Mouse (Mus musculus) layer of hippocampus, adult 9-11 months (tissue): ENCODE measurements around the gene Cby1.

Experiments used
- DNase-seq: peaks from one replicate; pipeline ENCODE4 v3.0.0; 2022

The Cby1 gene

GRCm38 (mm10) chr15:79681973-79682372 is 23.0 kb downstream of the Cby1 start:
- DNase-seq, result no peak

- DNase-seq, result no peak
Measured at GRCm38 (mm10) chr15:79683146-79683545, 24.1 kb downstream of the Cby1 start.

GRCm38 (mm10) chr15:79683707-79684465 is 24.9 kb downstream of the Cby1 start:
- no peak for DNase-seq

GRCm38 (mm10) chr15:79684616-79685015 is 25.6 kb downstream of the Cby1 start:
- no peak for DNase-seq

GRCm38 (mm10) chr15:79685141-79685641 is 26.2 kb downstream of the Cby1 start:
- no peak for DNase-seq

GRCm38 (mm10) chr15:79686046-79686869 is 27.3 kb downstream of the Cby1 start:
- no peak for DNase-seq

GRCm38 (mm10) chr15:79687175-79687574 is 28.2 kb downstream of the Cby1 start:
- no peak for DNase-seq

- DNase-seq, result peak; percentile 92
Measured at GRCm38 (mm10) chr15:79687646-79688267, 28.8 kb downstream of the Cby1 start, which contains the start of gene Josd1. Gene Josd1, minus strand, starts transcription at chr15:79687919.

- no peak for DNase-seq
Measured at GRCm38 (mm10) chr15:79688268-79688956, 29.4 kb downstream of the Cby1 start.

- DNase-seq, result no peak
Measured at GRCm38 (mm10) chr15:79689662-79690425, 30.8 kb downstream of the Cby1 start.

GRCm38 (mm10) chr15:79690426-79691022 is 31.5 kb downstream of the Cby1 start, which contains the start of gene Gtpbp1:
Gene Gtpbp1, plus strand, starts transcription at chr15:79690845.
- peak; percentile 100 for DNase-seq

GRCm38 (mm10) chr15:79691023-79691508 is 32.1 kb downstream of the Cby1 start:
- DNase-seq, result no peak

- DNase-seq, result no peak
Measured at GRCm38 (mm10) chr15:79692334-79692733, 33.3 kb downstream of the Cby1 start.

GRCm38 (mm10) chr15:79693740-79694139 is 34.7 kb downstream of the Cby1 start:
- DNase-seq, result peak; percentile 44

GRCm38 (mm10) chr15:79694512-79694911 is 35.5 kb downstream of the Cby1 start:
- DNase-seq, result no peak

- DNase-seq, result no peak
Measured at GRCm38 (mm10) chr15:79695516-79695915, 36.5 kb downstream of the Cby1 start.

GRCm38 (mm10) chr15:79696508-79696907 is 37.5 kb downstream of the Cby1 start:
- DNase-seq, result no peak

GRCm38 (mm10) chr15:79697011-79697410 is 38.0 kb downstream of the Cby1 start:
- DNase-seq, result peak; percentile 31

GRCm38 (mm10) chr15:79697558-79698187 is 38.7 kb downstream of the Cby1 start:
- DNase-seq, result no peak

GRCm38 (mm10) chr15:79706603-79707214 is 47.7 kb downstream of the Cby1 start:
- DNase-seq, result peak; percentile 52
